Mouse (Mus musculus) cortical plate, adult 2 months (tissue): ENCODE measurements around the gene Nr2f2.
A peak's percentile ranks its signal among the peaks of the same experiment; 100 is the strongest.

Experiments used
- CTCF ChIP-seq: fragments of 200-500 bp; IDR thresholded peaks from 2 replicates; pipeline ENCODE4 v1.5.1; 2011; ENCODE audit warnings: mild to moderate bottlenecking, control low read depth, low read length; ENCODE audit not compliant: insufficient read depth; ENCODE audit errors: extremely low read depth
- POLR2A ChIP-seq: fragments of 200-500 bp; IDR thresholded peaks from 2 replicates; pipeline ENCODE4 v1.6.1; 2011; ENCODE audit warnings: mild to moderate bottlenecking, low read length, control low read depth; ENCODE audit not compliant: insufficient read depth; ENCODE audit errors: extremely low read depth

DNA sequence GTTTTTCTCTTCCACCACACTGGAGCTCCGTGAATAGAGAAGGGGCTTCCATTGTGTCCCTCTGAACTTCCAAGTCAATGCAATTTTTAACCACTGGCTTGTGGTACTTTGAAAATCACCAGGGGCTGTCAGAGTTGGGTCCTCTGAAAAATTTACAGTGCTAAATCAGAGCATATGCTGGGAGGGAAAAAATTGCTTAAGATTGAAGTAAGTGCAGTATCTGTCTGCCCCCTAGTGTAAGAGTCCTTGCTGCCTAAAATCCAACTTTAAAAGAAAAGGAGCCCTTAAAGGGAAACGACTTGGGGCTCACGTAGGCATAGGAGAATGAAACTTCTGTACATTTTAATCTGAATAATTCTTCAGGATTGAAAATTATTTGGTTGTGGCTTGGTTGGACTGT lies 1.7 kb downstream of the Nr2f2 start:
- TF ChIP-seq CTCF (peak; percentile 10; the same call in 1 of the 2 replicates), POLR2A (no peak)
